Mouse (Mus musculus) urinary bladder, adult 2 months (tissue): Measurements from ENCODE around the gene Sesn1. TPM values are rescaled to one million over a fixed set of nuclear protein-coding genes. Genes with fewer than 3 reads are reported as not detected.

Source experiments
- DNase-seq: peaks from one replicate; pipeline ENCODE4 v3.0.0; 2022; ENCODE audit warnings: low spot score
- polyA plus RNA-seq: library from polyadenylated mRNA; depleted of rRNA; stranded (reverse); fragments of >200 nt; gene quantifications from 2 replicates; pipeline ENCODE4 v1.2.3, GENCODE M21; 2012

Gene Sesn1
- polyA plus RNA-seq, 1 experiment, result 35.8 TPM

- DNase-seq, result no peak
These were observed 61.8 kb downstream of the Sesn1 start for GRCm38 (mm10) chr10:41871564-41871963.

- DNase-seq, result no peak
These were observed 65.9 kb downstream of the Sesn1 start for GRCm38 (mm10) chr10:41875624-41876023.

GRCm38 (mm10) chr10:41878344-41878743 lies 68.6 kb downstream of the Sesn1 start:
- DNase-seq, result no peak

- no peak for DNase-seq
These were observed 69.9 kb downstream of the Sesn1 start for GRCm38 (mm10) chr10:41879675-41880074.

GRCm38 (mm10) chr10:41880206-41880605 lies 70.5 kb downstream of the Sesn1 start:
- no peak for DNase-seq

GRCm38 (mm10) chr10:41880777-41881176 lies 71.0 kb downstream of the Sesn1 start:
- DNase-seq, result no peak

- DNase-seq, result no peak
These were observed 71.7 kb downstream of the Sesn1 start for GRCm38 (mm10) chr10:41881438-41881837.

- DNase-seq, result no peak
These were observed 74.2 kb downstream of the Sesn1 start for GRCm38 (mm10) chr10:41883741-41884575.

GRCm38 (mm10) chr10:41887080-41887821 lies 77.5 kb downstream of the Sesn1 start:
- peak; percentile 86 for DNase-seq

- no peak for DNase-seq
These were observed 78.7 kb downstream of the Sesn1 start for GRCm38 (mm10) chr10:41888365-41888941.

- DNase-seq, result no peak
These were observed 79.8 kb downstream of the Sesn1 start for GRCm38 (mm10) chr10:41889566-41889965.

- DNase-seq, result no peak
These were observed 80.8 kb downstream of the Sesn1 start for GRCm38 (mm10) chr10:41890537-41890936.

- DNase-seq, result no peak
These were observed 81.6 kb downstream of the Sesn1 start for GRCm38 (mm10) chr10:41891312-41891711.

GRCm38 (mm10) chr10:41893433-41894411 lies 84.0 kb downstream of the Sesn1 start:
- DNase-seq, result no peak

GRCm38 (mm10) chr10:41896425-41896824 lies 86.7 kb downstream of the Sesn1 start:
- DNase-seq, result no peak

GRCm38 (mm10) chr10:41896865-41897264 lies 87.1 kb downstream of the Sesn1 start:
- no peak for DNase-seq

GRCm38 (mm10) chr10:41901456-41901855 lies 91.7 kb downstream of the Sesn1 start:
- no peak for DNase-seq

GRCm38 (mm10) chr10:41901864-41902263 lies 92.1 kb downstream of the Sesn1 start:
- DNase-seq, result no peak

GRCm38 (mm10) chr10:41907473-41907872 lies 97.7 kb downstream of the Sesn1 start:
- DNase-seq, result no peak

- no peak for DNase-seq
These were observed 98.2 kb downstream of the Sesn1 start for GRCm38 (mm10) chr10:41907950-41908349.

- no peak for DNase-seq
These were observed 99.2 kb downstream of the Sesn1 start for GRCm38 (mm10) chr10:41908899-41909298.
